Mouse (Mus musculus): ENCODE measurements around the gene Clec16a.

GRCm38 (mm10) chr16:10634940-10635339 lies 89.8 kb downstream of the Clec16a start:
- no peak for TF ChIP-seq POLR2A (IDR thresholded peaks at IDR 0.05; ENCODE audit: borderline replicate concordance, control insufficient read depth, low read depth, low read length)
- TF ChIP-seq CTCF (IDR thresholded peaks at IDR 0.05; ENCODE audit: control insufficient read depth, insufficient read depth, low read length) = no peak
